Mouse (Mus musculus): Measurements from ENCODE around the gene Cacng7. TPM values are rescaled to one million over a fixed set of nuclear protein-coding genes. Genes with fewer than 3 reads are reported as not detected.

The Cacng7 gene
- total RNA-seq, 2 experiments from 2014 or later = 17.7 to 20.9 TPM

DNA sequence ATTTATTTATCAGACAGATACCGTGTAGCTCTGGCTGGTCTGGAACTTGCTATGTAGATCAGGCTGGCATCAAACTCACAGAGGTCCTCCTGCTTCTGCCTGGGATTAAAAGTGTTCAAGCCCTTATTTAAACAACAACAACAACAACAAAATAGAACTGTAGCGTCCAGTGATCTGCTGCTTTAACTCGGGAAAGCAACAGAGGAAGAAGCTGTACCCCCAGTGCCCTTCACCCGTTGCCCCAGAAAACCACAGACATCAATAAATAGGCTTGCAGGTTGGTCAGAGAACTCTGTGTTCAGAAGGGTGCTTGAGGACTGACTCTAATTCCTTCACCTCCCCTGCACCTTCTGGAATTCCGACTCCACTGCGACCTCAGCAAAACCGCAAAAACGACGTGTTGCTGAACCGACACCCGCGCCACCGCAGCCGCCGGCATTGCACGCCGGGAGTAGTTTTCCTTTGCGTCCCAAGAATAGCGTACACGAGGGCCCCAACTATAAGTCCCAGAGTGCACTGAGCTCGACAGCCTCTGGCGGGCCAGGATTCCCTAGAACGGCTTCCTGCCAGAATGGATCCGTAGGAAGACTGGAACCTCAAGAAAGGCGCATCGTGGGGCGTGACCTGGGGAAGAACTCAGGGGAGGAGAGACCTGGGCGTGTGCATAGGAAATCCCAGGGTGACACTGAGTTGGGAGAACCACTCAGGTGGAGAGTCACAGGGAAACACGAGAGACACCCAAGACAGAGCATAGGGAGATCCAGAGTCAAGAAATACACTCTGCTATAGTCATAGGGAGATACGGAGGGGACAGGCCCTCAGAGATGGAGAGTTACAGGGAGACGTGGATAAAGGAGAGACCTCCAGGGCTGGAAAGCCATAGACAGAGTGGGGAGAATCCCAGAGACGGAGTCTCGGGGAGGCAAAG is 30.9 kb upstream of the Cacng7 start:
- no peak for DNase-seq (ENCODE audit: low spot score in 2 of 2)

DNA sequence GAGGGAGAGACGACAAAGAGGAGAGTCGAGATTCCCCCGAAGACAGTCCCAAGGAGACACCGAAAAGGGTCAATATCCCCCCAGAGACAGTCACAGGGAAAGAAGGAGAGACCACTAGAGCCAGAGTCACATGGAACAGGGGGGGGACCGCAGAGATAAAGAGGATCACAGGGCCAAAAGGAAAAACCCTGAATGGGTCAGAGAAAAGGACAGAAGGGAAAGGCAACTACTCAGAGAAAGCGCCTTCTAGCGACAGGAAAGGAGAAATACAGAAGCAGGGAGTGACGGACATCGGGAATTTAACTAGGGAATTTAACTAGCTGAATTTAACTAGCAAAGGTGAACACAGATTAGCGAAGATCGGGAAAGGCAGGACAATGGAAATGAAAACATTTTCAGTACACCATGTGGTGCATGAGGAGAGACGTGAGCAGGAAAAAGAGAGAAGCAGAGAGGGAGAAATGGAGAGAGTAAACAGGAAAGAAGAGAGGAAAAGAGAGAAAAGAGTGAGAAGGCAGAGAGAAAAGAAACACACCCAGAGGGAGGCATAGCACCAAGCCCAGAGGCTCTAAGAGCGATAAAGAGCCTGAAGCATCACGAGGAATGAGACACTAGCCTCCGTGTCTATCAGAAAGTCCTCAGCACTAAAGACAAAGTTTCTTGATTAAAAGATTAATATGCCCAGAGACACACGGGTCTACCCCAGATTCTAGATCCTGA is 30.0 kb upstream of the Cacng7 start:
- no peak for DNase-seq (ENCODE audit: low spot score in 2 of 2)

DNA sequence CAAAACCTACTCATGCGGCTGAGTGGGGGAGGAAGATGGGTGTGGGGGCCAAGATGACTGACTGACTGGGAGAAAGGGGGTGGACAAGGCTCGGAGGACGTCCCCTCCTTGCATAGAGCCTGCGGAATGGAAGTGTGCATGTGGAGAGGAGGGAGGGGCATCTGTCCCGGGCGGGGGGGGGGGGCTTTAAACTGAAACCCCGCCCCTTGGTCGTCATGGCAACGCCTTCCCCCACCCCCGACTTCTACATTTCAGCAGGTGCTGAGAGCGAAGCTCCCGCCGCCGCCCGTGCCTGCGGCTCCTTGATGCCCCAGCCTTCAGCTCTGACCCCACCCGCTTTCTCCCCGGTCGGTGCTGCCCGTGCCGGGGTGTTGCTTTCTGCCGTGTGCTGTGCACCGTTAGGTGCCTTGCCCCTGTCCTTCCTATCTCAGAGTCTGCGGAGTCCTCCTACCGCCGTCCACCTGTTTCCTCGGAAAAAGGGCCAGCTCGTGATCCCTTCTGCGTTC is 29.4 kb upstream of the Cacng7 start:
- DNase-seq (ENCODE audit: low spot score in 2 of 2) = no peak

DNA sequence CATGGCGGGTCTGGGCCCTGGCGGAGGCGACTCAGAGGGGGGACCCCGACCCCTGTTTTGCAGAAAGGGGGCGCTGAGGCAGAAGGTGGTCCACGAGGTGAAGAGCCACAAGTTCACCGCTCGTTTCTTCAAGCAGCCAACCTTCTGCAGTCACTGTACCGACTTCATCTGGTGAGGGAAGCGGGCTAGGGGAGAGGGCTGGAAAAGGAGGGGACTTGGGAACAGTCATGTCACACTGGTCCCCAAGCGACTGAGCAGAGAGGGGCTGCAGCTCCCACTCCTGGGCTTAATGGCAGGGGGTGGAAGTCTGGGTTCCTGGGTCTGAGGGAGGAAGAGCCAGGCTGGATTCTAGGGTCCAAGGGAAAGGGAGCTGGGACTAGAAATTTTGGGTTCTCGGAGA is 29.0 kb upstream of the Cacng7 start:
- no peak for DNase-seq (ENCODE audit: low spot score in 2 of 2)

DNA sequence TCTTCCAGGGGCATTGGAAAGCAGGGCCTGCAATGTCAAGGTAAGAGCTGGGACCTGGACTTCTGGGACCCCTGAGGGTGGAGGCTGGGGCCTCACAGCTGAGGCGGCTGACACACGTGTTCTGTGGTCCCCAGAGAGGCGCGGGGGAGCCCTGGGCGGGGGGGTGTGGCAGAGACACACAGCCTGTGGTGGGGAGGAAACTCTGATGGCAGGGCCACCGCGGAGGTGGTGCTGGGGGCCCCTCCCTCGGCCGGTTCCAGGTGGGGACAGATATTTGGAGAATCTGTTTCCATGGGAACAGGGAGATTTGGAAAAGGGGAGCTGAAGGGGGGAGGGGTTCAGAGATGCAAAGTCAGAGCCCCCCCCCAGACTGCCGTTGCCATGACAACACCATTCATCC is 28.5 kb upstream of the Cacng7 start:
- DNase-seq (ENCODE audit: low spot score in 2 of 2) = no peak

DNA sequence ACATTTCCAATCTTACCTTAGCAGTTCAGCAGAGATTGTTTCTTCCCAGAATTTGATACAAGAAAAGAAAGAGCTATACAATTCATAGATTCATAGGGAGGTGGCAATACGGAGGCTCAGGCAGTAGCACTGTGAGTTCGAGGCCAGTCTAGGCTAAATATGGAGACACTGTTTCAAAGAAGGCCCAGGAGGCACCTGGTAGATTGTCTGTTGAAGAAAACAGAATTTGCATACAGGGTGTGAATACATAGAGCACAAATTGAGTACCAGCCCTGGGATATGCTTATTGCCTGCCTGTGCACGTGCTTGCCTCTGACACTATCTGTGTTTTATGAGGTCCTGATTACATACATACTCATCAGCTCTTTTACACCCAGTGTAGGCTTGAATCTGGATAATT is 26.4 kb upstream of the Cacng7 start:
- no peak for DNase-seq (ENCODE audit: low spot score in 2 of 2)

DNA sequence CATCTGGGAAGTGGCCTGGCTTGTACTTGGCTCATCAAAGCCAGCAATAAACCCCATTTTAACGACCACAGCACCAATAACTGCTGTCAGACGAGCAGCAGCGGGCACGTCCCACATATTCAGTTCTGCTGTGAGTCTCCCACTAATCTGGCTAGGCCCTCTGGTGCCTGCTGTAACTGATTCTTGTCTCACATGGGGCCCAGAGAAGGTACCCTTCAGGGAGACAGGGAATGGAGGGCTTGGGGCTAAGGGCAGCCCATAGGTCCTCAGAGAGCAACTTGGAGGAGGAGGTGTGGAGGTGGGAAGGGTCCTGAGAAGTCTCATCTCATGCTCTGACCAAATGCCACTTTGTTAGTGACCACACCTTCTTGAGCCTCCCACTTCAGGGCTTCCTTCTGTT is 24.1 kb upstream of the Cacng7 start:
- DNase-seq (ENCODE audit: low spot score in 2 of 2) = no peak

DNA sequence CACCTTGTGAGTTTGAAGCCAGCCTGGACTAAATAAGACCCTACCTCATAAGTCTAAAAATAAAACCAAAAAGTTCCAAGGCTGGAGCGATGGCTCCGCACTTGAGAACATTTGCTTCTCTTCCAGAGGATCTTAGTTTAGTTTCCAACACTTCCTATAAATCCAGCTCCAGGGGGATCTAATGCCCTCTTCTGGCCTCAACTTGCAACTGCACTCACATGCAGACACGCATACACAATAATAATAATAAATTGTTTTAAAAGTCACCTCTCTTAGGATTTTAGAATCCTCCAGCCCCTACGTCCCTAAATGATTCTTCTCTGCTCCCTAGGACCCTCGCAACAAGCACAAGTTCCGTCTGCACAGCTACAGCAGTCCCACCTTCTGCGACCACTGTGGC is 22.5 kb upstream of the Cacng7 start:
- DNase-seq (ENCODE audit: low spot score in 2 of 2) = no peak

DNA sequence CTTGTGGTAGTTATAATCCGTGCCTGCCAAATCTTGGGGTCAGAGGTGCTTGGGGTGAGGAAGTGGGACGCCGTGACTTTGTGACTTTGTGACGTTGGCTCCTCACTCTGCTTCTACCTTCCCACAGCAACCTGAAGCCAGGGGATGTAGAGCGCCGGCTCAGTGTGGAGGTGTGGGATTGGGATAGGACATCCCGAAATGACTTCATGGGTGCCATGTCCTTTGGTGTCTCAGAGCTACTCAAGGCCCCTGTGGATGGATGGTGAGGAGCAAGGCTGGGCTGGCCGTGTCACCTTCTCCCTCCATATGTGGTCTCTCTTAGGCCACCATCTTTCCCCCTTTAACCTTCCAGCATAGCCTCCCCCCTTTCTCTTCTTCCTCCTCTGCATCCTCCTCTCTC is 19.2 kb upstream of the Cacng7 start:
- no peak for DNase-seq (ENCODE audit: low spot score in 2 of 2)

DNA sequence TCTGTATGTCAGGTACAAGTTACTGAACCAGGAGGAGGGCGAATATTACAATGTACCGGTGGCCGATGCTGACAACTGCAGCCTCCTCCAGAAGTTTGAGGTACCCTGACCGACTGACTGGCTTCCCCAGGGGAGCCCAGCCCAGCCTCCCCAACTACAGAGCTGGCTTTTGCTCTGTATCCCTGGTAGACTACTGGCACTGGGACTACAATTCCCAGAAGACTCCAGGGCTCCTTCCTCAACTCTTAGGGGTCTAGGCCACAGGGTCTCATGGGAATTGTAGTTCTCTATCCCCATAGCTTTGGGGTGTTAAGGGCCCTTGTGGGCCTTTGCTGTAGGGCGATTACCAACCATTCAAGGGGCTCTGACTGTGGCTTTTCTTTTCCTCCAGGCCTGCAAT is 18.6 kb upstream of the Cacng7 start:
- DNase-seq (ENCODE audit: low spot score in 2 of 2) = no peak

DNA sequence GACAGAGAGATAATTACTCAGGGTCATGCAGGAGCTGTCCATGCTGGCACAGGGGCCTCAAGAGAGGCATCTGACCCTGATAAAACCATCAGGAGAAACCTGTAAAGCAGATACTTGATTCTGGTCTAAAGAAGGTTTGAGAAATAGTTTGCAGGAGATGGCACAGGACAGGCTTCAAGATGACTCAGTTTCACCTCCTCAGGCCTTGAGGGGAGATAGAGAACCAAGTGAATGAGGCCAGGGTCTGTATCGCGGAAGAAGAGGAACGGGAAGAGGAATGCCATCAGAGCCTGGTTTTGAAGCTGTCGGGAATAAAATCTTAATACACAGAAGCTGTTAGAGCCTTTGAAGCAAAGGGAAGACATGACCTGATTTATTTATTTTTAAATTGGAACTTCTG is 15.1 kb upstream of the Cacng7 start:
- no peak for DNase-seq (ENCODE audit: low spot score in 2 of 2)

DNA sequence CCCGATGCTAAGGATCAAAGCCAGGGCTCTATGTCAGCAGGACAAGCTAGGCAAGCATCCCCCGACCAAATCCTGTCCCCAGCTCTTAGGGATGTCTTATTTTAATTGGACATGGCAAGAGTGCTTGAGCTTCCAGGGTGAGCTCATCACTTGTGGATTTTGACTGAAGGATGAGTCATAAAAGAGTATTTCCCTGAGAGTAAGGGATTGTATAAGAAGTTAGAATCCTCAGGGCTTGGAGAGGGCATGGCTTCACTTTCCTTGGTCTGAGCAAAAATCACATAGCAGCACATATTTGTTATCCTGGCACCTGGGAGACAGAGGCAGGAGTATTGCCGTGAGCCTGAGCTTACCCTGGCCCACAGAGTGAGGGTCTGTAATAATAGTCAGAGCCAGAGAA is 11.9 kb upstream of the Cacng7 start:
- DNase-seq (ENCODE audit: low spot score in 2 of 2) = no peak

DNA sequence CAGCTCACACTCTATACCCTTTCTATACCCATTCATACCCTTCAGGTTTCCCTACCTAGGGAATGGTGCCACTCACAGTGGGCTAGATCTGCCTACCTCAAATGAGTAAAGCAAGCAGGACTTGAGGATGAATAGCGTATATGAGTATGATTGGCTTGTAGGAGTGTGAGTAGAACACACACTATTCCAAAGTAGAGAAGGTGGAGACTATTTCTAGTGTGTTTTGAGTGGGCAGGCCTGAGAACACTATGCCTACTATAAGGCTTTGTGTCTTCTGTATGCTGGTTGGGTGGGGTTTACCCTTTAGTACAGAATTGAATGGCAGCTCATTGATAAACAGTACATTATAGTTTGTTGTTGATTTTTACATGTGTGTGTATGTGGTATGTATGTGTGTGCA is 8.9 kb upstream of the Cacng7 start:
- no peak for DNase-seq (ENCODE audit: low spot score in 2 of 2)

DNA sequence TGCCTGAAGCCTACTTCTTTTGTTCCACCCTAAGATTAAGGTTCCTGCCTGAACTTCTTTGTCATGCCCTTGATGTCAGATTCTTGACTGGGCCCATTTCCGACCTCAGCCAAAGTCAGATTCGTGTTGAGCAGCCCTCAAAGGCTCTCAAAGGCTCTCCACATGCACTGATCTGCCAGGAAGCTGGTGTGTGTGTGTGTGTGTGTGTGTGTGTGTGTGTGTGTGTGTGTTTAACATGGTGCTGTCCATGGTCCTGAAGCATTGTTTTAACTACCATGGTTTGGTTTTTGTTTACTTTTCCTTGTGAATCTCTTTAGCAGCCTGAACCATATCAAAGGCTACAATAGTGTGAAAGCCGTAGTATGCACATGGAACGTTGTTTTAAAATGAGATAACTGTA is 4.8 kb upstream of the Cacng7 start:
- no peak for DNase-seq (ENCODE audit: low spot score in 2 of 2)

DNA sequence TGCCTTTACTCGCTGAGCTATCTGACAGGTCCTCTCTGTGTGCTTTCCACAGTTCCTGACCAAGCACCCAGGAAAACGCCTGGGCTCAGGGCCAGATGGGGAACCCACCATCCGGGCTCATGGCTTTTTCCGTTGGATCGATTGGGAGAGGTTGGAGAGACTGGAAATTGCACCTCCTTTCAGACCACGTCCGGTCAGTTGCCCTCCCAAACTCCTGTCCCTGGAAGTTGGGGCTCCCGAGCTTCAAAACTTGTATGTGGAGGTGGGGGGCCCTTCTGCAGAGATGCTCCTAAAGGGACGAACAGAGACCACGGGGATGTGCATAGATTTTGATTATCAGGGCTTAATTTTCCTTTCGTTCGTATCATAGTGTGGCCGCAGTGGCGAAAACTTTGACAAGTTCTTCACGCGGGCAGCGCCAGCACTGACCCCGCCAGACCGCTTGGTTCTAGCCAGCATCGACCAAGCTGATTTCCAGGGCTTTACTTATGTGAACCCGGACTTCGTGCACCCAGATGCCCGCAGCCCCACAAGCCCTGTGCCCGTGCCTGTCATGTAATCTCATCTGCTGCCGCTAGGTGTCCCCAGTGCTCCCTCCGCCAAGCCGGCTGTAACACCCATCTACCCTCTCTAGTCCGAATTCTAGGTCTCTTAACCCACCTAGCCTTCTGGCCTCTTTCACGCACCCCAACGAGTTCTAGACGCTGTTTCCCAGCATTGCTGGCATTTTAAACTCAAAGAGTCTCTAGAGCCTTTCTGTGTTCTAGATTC is 2.8 kb upstream of the Cacng7 start:
- DNase-seq (ENCODE audit: low spot score in 2 of 2) = peak; percentile 47

DNA sequence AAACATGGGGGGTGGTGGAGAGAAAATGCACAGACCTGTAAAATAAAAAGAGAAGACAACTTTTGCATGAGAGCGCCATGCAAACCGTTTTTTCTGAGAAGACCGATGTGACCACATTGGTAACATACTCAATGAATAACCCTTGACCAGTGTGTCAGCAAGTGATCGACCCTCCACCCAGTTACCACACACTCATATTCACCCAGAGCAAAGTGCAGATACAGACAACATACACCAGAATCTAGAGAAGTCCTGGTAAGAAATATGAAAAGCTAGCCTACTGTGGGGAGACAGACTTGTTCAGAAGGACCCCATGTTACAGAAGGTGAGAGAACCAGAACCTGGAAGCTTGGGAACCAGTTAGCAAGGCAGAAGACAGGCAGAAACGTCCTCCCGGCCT is 1.6 kb upstream of the Cacng7 start:
- no peak for DNase-seq (ENCODE audit: low spot score in 2 of 2)

DNA sequence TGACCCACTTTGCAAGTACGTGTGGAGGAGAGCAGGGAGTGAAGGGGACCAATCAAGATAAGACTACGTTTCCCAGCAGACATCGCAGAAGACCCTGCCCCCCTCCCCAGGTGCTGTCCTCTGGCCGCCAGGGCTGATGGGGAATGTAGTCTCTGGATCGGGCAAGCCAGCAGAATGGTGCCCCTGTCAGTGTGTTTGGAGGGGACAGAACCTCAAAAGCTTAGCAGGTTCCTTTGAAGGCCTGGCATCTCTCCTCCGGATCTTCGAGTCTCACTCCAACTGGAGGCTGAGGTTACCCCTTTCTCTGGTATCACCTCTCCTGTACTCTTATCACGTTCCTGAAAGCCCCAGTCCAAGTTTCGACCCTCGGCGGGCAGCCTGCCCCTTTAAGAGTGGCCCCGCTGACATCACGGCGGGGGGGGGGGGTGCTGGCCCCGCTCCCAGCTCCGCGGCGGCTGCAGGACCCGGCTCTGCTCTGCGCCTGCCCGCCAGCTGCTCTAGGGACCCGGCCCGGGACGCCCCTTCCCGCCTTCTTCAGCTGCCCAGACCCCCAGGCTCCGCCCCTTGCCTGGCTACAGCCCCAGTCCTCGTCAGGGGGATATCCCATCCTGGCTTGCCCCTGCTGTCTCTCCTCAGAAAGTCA is 1.1 kb upstream of the Cacng7 start:
- DNase-seq (ENCODE audit: low spot score in 2 of 2) = peak; percentile 10 to 18

DNA sequence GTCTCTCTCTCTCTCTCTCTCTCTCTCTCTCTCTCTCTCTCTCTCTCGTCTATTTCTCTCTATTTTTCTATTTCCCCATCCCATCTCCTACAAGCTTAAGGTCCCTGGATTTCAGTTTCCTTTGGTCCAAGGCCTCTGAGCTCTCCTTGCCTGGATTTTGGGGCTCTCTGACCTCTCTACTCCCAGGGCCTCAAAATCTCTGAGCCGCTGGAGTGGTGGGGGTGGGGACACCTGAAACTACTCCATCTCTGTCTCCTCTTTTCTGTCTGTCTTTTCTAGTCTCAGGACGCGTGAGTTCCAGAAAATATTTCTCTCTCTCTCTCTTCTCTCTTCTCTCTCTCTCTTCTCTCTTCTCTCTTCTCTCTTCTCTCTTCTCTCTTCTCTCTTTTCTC is 535 bp upstream of the Cacng7 start:
- no peak for DNase-seq (ENCODE audit: low spot score in 2 of 2)

DNA sequence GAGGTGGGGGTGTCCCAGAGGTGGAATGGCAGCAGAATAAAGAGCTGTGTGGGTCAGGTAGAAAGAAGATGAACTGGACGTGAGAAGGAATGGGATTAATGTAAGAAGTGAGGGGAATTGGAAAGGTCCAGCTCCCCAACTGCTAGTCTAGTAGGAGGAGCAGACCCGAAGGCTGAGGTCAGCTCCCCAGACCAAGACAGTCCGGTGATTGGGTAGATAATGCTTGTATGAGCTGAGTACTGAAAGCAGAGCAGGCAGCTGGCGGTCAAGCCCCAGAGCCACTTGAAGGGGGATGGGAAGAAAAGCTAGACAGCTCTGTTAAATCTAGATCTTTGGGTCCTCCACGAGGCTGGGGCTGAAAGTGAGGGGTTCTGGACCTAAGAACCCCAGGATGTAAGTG is 787 bp downstream of the Cacng7 start:
- no peak for DNase-seq (ENCODE audit: low spot score in 2 of 2)

DNA sequence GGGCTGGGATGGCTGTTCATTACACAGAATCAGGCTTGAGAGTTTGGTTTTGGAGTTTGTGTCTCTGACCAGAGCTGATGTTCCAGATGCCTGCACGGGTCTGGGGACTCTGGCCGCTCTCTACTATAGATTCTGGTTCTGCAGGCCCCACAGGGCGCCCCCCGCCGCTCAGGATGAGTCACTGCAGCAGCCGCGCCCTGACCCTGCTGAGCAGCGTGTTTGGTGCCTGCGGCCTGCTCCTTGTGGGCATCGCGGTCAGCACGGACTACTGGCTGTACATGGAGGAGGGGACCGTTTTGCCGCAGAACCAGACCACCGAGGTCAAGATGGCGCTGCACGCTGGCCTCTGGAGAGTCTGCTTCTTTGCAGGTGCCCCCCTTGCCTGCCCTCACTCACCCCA is 3.7 kb downstream of the Cacng7 start:
- no peak for DNase-seq (ENCODE audit: low spot score in 2 of 2)

DNA sequence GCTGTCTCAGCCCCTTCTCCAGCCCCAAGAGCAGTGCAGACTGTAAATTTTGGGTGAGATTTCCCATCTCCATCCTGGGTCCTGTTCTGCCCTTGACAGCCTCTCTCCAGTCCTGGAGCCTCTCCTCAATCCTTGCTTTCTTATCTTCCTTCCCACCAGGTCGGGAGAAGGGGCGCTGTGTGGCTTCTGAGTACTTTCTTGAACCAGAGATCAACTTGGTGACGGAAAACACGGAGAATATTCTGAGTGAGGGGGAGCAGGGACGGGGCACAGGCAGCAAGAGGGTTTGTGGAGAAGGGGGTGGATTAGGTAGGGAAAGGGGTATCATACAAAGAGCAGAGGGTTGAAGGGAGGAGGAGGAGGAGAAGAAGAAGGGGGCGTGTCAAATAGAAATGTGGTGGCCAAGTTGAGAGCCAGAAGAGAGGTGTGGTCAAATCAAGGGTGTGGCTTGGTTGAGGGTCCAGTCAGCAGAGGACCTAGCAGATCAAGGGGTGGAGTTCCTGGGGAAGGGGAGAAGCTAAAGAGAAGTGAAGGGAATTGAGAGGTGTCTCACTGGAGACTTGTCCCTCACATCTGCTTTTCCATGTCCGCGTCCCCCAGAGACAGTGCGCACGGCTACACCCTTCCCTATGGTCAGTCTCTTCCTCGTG is 5.7 kb downstream of the Cacng7 start:
- DNase-seq (ENCODE audit: low spot score in 2 of 2) = no peak

Measured in adrenal gland, postnatal 4 days (tissue).